Mouse (Mus musculus): ENCODE data around the gene Vmn1r184. TPM values are rescaled to one million over a fixed set of nuclear protein-coding genes. Genes with fewer than 3 reads are reported as not detected.
"Not testable (repeated sequence)": the region's sequence is repeated elsewhere in the genome, so short reads cannot be mapped to it uniquely, and the experiment has no call there.

Gene Vmn1r184
- polyA plus RNA-seq (2016; fragmentation: Nextera tagmentation; extraction: Ambion mirVana), result not detected in 2 replicates

GRCm38 (mm10) chr7:26260034-26260433 lies at the start of gene Vmn1r184:
TSS of gene Vmn1r184 (plus strand) at chr7:26260334.
- WGBS, result 91% methylated on average over 1 of the region's 1 CpGs
- not testable (repeated sequence) for H3K9me3 ChIP-seq; H3K27me3 ChIP-seq (ENCODE audit: poor library complexity, severe bottlenecking); H3K36me3 ChIP-seq (replicated peaks); H3K4me3 ChIP-seq; DNase-seq (ENCODE audit: extremely low spot score, low spot score); H3K4me1 ChIP-seq; H3K27ac ChIP-seq

GRCm38 (mm10) chr7:26303429-26304166 lies 43.5 kb downstream of the Vmn1r184 start:
- H3K27ac ChIP-seq; H3K4me3 ChIP-seq; H3K36me3 ChIP-seq (replicated peaks); DNase-seq (ENCODE audit: extremely low spot score, low spot score); H3K27me3 ChIP-seq (ENCODE audit: poor library complexity, severe bottlenecking); H3K4me1 ChIP-seq: not testable (repeated sequence)
- peaks cover 20% of the 10 kb centered on the region for H3K9me3 ChIP-seq
- WGBS, result 87% methylated on average over 8 of the region's 8 CpGs

GRCm38 (mm10) chr7:26306926-26307325 lies 46.8 kb downstream of the Vmn1r184 start, which contains the start of gene Cyp2a4:
TSS of gene Cyp2a4 (plus strand) at chr7:26307169.
- 60% methylated on average over 2 of the region's 2 CpGs for WGBS
- not testable (repeated sequence) for H3K36me3 ChIP-seq (replicated peaks)

GRCm38 (mm10) chr7:26311786-26312185 lies 51.7 kb downstream of the Vmn1r184 start:
- 93% methylated on average over 4 of the region's 4 CpGs for WGBS
- not testable (repeated sequence) for H3K27ac ChIP-seq

More at GRCm38 (mm10) chr7:26306926-26307325, 46.8 kb downstream of the Vmn1r184 start, which contains the start of gene Cyp2a4:
- H3K27me3 ChIP-seq (ENCODE audit: poor library complexity, severe bottlenecking); DNase-seq (ENCODE audit: extremely low spot score, low spot score); H3K27ac ChIP-seq; H3K4me1 ChIP-seq; H3K4me3 ChIP-seq: not testable (repeated sequence)
- peaks cover 40% of the 10 kb centered on the region for H3K9me3 ChIP-seq

GRCm38 (mm10) chr7:26315194-26315593 lies 55.1 kb downstream of the Vmn1r184 start:
- not testable (repeated sequence) for H3K27me3 ChIP-seq (ENCODE audit: poor library complexity, severe bottlenecking); H3K36me3 ChIP-seq (replicated peaks); H3K4me3 ChIP-seq; H3K27ac ChIP-seq; DNase-seq (ENCODE audit: extremely low spot score, low spot score); H3K4me1 ChIP-seq
- 87% methylated on average over 2 of the region's 2 CpGs for WGBS
- H3K9me3 ChIP-seq, result peaks cover 30% of the 10 kb centered on the region; the same call in 1 of the 2 replicates

More at GRCm38 (mm10) chr7:26311786-26312185, 51.7 kb downstream of the Vmn1r184 start:
- not testable (repeated sequence) for H3K36me3 ChIP-seq (replicated peaks); DNase-seq (ENCODE audit: extremely low spot score, low spot score); H3K4me3 ChIP-seq; H3K27me3 ChIP-seq (ENCODE audit: poor library complexity, severe bottlenecking); H3K4me1 ChIP-seq
- peaks cover 44% of the 10 kb centered on the region for H3K9me3 ChIP-seq

GRCm38 (mm10) chr7:26315809-26316208 lies 55.7 kb downstream of the Vmn1r184 start:
- not testable (repeated sequence) for H3K4me1 ChIP-seq; H3K4me3 ChIP-seq; DNase-seq (ENCODE audit: extremely low spot score, low spot score); H3K27me3 ChIP-seq (ENCODE audit: poor library complexity, severe bottlenecking); H3K27ac ChIP-seq; H3K36me3 ChIP-seq (replicated peaks)
- WGBS, result 85% methylated on average over 4 of the region's 4 CpGs
- H3K9me3 ChIP-seq, result peaks cover 26% of the 10 kb centered on the region; the same call in 1 of the 2 replicates

Other genes starting within 250 kb of the Vmn1r184 start
- not detected in 2 replicates for gene Cyp2b13, start 198.8 kb upstream of the Vmn1r184 start, polyA plus RNA-seq (2016; fragmentation: Nextera tagmentation; extraction: Ambion mirVana)
- gene Cyp2b9, start 86.9 kb upstream of the Vmn1r184 start, polyA plus RNA-seq (2016; fragmentation: Nextera tagmentation; extraction: Ambion mirVana), result not detected in 2 replicates
- not detected in 2 replicates for gene Cyp2a4, start 46.8 kb downstream of the Vmn1r184 start, polyA plus RNA-seq (2016; fragmentation: Nextera tagmentation; extraction: Ambion mirVana)
- gene Nlrp9c, start 143.4 kb downstream of the Vmn1r184 start, polyA plus RNA-seq (2016; fragmentation: Nextera tagmentation; extraction: Ambion mirVana), result not detected in 2 replicates
- gene Nlrp4a, start 174.8 kb downstream of the Vmn1r184 start, polyA plus RNA-seq (2016; fragmentation: Nextera tagmentation; extraction: Ambion mirVana), result not detected in 2 replicates